Mouse (Mus musculus): ENCODE results near the gene Minpp1. TPM values are rescaled to one million over a fixed set of nuclear protein-coding genes. Genes with fewer than 3 reads are reported as not detected.

Gene Minpp1
- polyA plus RNA-seq, 1 experiment from 2014 or later = 70.4 TPM

Other genes with a start within 250 kb of the Minpp1 start
- gene Sgms1, start 96.1 kb upstream of the Minpp1 start, polyA plus RNA-seq (2016; fragmentation: Nextera tagmentation; extraction: Ambion mirVana) = 13.4 and 15.1 TPM in 2 replicates
- gene Rpl9-ps6, start 19.2 kb upstream of the Minpp1 start, polyA plus RNA-seq (2016; fragmentation: Nextera tagmentation; extraction: Ambion mirVana) = 70.5 and 72.3 TPM in 2 replicates
- gene Papss2, start 110.0 kb downstream of the Minpp1 start, polyA plus RNA-seq (2016; fragmentation: Nextera tagmentation; extraction: Ambion mirVana) = 1.9 and 3.6 TPM in 2 replicates

Data from midbrain, embryonic 12.5 days (tissue).